Mouse (Mus musculus) heart, postnatal 0 days (tissue): ENCODE measurements at regions not wholly inside any gene's neighbourhood (a gene's known extent, or its start where the extent isn't known, plus 50 kb on each side); places are given as distances from the start of the nearest gene placed in this dataset.

Source experiments
- ATAC-seq: fragments of 200-750 bp; cut with Nextera tagmentation; 2 replicates; pipeline ENCODE4 v1.8.0; 2017; ENCODE audit warnings: low read depth, moderate number of reproducible peaks, moderate library complexity; ENCODE audit not compliant: insufficient read depth
- DNase-seq: peaks from one replicate; pipeline ENCODE4 v3.0.0-alpha.2; 2016; ENCODE audit warnings: low spot score
- H3K27ac ChIP-seq: fragments of 300-500 bp; sonication (generic); 2 replicates; pipeline ENCODE4 v1.5.1; 2014; ENCODE audit warnings: low read depth, mild to moderate bottlenecking
- H3K27me3 ChIP-seq: fragments of 300-500 bp; sonication (generic); 2 replicates; pipeline ENCODE4 v1.6.1; 2014; ENCODE audit warnings: low read length, mixed read lengths; ENCODE audit not compliant: control insufficient read depth, insufficient read depth
- H3K36me3 ChIP-seq: fragments of 300-500 bp; sonication (generic); replicated peaks from 2 replicates; pipeline ENCODE4 v1.6.1; 2014; ENCODE audit warnings: low read length, mixed read lengths; ENCODE audit not compliant: control insufficient read depth, insufficient read depth
- H3K4me1 ChIP-seq: fragments of 300-500 bp; sonication (generic); 2 replicates; pipeline ENCODE4 v1.6.1; 2014; ENCODE audit warnings: antibody characterized with exemption; ENCODE audit not compliant: control insufficient read depth, insufficient read depth
- H3K4me2 ChIP-seq: fragments of 300-500 bp; sonication (generic); 2 replicates; pipeline ENCODE4 v1.6.1; 2014; ENCODE audit warnings: low read depth, mild to moderate bottlenecking, low read length, moderate library complexity
- H3K4me3 ChIP-seq: fragments of 300-500 bp; sonication (generic); 2 replicates; pipeline ENCODE4 v1.5.1; 2014; ENCODE audit warnings: low read depth, low read length
- H3K9ac ChIP-seq: fragments of 300-500 bp; sonication (generic); replicated peaks from 2 replicates; pipeline ENCODE4 v1.6.1; 2014; ENCODE audit warnings: low read depth, low read length, mixed read lengths
- H3K9me3 ChIP-seq: fragments of 300-500 bp; sonication (generic); replicated peaks from 2 replicates; pipeline ENCODE4 v1.6.1; 2016; ENCODE audit warnings: low read length; ENCODE audit not compliant: control insufficient read depth
- CTCF ChIP-seq: IDR thresholded peaks from 2 replicates; pipeline ENCODE4 v1.5.1; 2016; ENCODE audit warnings: antibody characterized with exemption, control low read depth, low read depth
- EP300 ChIP-seq: IDR thresholded peaks from 2 replicates; pipeline ENCODE4 v1.6.1; 2016; ENCODE audit warnings: antibody characterized with exemption, low read depth
- WGBS: fragments of 180-500 bp; shearing (Covaris S2); extraction: QIAGEN DNeasy Blood & Tissue Kit; methylation state at CpG from one replicate; pipeline ENCODE4 v1.1.7; 2014; 5-methylcytosine and 5-hydroxymethylcytosine counted together

GRCm38 (mm10) chr8:126717652-126718155, 123.9 kb upstream of the Irf2bp2 start:
- Histone ChIP-seq H3K4me2 (no peak overlapping the region), H3K27ac (no peak overlapping the region), H3K9ac (no peak overlapping the region), H3K4me1 (peaks cover 11% of the 10 kb centered on the region), H3K27me3 (no peaks in the 10 kb centered on the region), H3K9me3 (no peaks in the 10 kb centered on the region), H3K4me3 (no peak overlapping the region), H3K36me3 (no peaks in the 10 kb centered on the region)
- DNase-seq (no peak), ATAC-seq (no peak)
- TF ChIP-seq CTCF (no peak), EP300 (no peak)
- WGBS = 72% methylated on average over 2 of the region's 2 CpGs

GRCm38 (mm10) chr8:126715666-126716065, 121.9 kb upstream of the Irf2bp2 start:
- Histone ChIP-seq H3K4me3 (no peak overlapping the region), H3K4me2 (no peak overlapping the region), H3K9me3 (no peaks in the 10 kb centered on the region), H3K27me3 (no peaks in the 10 kb centered on the region), H3K4me1 (peaks cover 12% of the 10 kb centered on the region), H3K36me3 (no peaks in the 10 kb centered on the region), H3K27ac (no peak overlapping the region), H3K9ac (no peak overlapping the region)
- no peak for TF ChIP-seq CTCF
- WGBS = 100% methylated on average over 1 of the region's 1 CpGs
- ATAC-seq = no peak
- no peak for DNase-seq

- Histone ChIP-seq H3K4me2 (no peak overlapping the region), H3K27ac (peak overlapping the region; percentile 25; the same call in 1 of the 2 replicates), H3K4me3 (no peak overlapping the region), H3K9me3 (no peaks in the 10 kb centered on the region), H3K9ac (no peak overlapping the region), H3K36me3 (no peaks in the 10 kb centered on the region), H3K4me1 (peaks cover 12% of the 10 kb centered on the region), H3K27me3 (no peaks in the 10 kb centered on the region)
- DNase-seq = peak; percentile 22
- no peak for TF ChIP-seq CTCF
- TF ChIP-seq EP300 = no peak
- 59% methylated on average over 8 of the region's 8 CpGs for WGBS
- ATAC-seq = no peak
Measured at GRCm38 (mm10) chr8:126713602-126714145, 119.9 kb upstream of the Irf2bp2 start.

GRCm38 (mm10) chr8:126713181-126713580, 119.4 kb upstream of the Irf2bp2 start:
- 71% methylated on average over 4 of the region's 4 CpGs for WGBS
- no peak for ATAC-seq
- no peaks in the 10 kb centered on the region for H3K27me3 ChIP-seq
- no peaks in the 10 kb centered on the region for H3K36me3 ChIP-seq
- peaks cover 12% of the 10 kb centered on the region for H3K4me1 ChIP-seq
- peak overlapping the region; percentile 65; the same call in 1 of the 2 replicates for H3K27ac ChIP-seq
- no peak overlapping the region for H3K9ac ChIP-seq
- H3K4me2 ChIP-seq = no peak overlapping the region
- no peaks in the 10 kb centered on the region for H3K9me3 ChIP-seq
- H3K4me3 ChIP-seq = no peak overlapping the region
- TF ChIP-seq EP300 (no peak), CTCF (no peak)
- no peak for DNase-seq

- Histone ChIP-seq H3K9me3 (no peaks in the 10 kb centered on the region), H3K27me3 (no peaks in the 10 kb centered on the region), H3K4me1 (peaks cover 12% of the 10 kb centered on the region), H3K27ac (peak overlapping the region; percentile 65), H3K9ac (no peak overlapping the region; the same call in 1 of the 2 replicates), H3K4me2 (no peak overlapping the region), H3K36me3 (no peaks in the 10 kb centered on the region), H3K4me3 (no peak overlapping the region)
- 20% methylated on average over 6 of the region's 6 CpGs for WGBS
- ATAC-seq (peak; percentile 83), DNase-seq (peak; percentile 83)
- no peak for TF ChIP-seq CTCF
- no peak for TF ChIP-seq EP300
Measured at GRCm38 (mm10) chr8:126712749-126713148, 119.0 kb upstream of the Irf2bp2 start.

- DNase-seq (no peak), ATAC-seq (no peak)
- no peaks in the 10 kb centered on the region for H3K36me3 ChIP-seq
- no peak overlapping the region for H3K4me2 ChIP-seq
- H3K27me3 ChIP-seq = no peaks in the 10 kb centered on the region
- H3K27ac ChIP-seq = no peak overlapping the region
- 69% methylated on average over 2 of the region's 2 CpGs for WGBS
- no peak overlapping the region for H3K4me3 ChIP-seq
- H3K9me3 ChIP-seq = no peaks in the 10 kb centered on the region
- TF ChIP-seq CTCF (no peak), EP300 (no peak)
- no peak overlapping the region for H3K9ac ChIP-seq
- H3K4me1 ChIP-seq = peaks cover 12% of the 10 kb centered on the region
Measured at GRCm38 (mm10) chr8:126708956-126709355, 115.2 kb upstream of the Irf2bp2 start.
